In the genomic region with DNA sequence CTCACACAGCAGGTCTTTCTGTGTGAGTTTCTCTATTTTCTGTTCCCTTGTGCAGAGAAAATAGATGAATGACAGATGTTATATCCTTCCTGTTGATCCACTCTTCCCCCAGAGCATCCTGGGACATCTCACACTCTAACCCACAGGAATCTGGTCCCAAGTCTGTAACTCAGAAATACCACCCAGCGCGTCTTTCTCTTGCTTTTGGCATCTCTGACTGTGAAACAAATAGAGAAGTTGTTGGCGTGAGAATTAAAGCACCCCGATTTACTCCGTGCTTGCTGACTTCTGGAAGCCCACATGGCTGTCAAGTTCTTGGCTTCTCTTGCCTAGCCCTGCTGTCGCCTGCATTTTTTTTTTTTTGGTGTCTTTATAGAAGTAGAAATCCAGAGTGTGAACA, we compare ENCODE assay signal across 13 mouse cellular contexts.
"Had no signal": no experiment of that assay in that cellular context is flagged by ENCODE, and none has a peak within 500 bp of the region (broad histone marks: within the 10 kb centered on the region; RNA-seq: fewer than 3 reads in every experiment).

No protein-coding gene starts in this region.

- DNase-seq: lung, adult 18-20 months; lung, embryonic 14.5 days; lung, postnatal 10 days; lung, postnatal 4 days; midbrain, embryonic 14.5 days; retina, postnatal 1 day; right cerebral cortex, adult 18-20 months; right cerebral cortex, postnatal 25 days; right cerebral cortex, postnatal 4 days; spleen, adult 18-20 months; thymus, adult 2 months; thymus, postnatal 25 days; thymus, postnatal 4 days had no signal
